Mouse (Mus musculus) embryonic facial prominence, embryonic 14.5 days (tissue): ENCODE data around the gene Olfr805. TPM values are rescaled to one million over a fixed set of nuclear protein-coding genes. Genes with fewer than 3 reads are reported as not detected.

ENCODE experiments used
- ATAC-seq: fragments of 200-750 bp; cut with Nextera tagmentation; 2 replicates; pipeline ENCODE4 v1.8.0; 2017; ENCODE audit warnings: low read depth, moderate number of reproducible peaks, moderate TSS enrichment
- DNase-seq: peaks from one replicate; pipeline ENCODE4 v3.0.0-alpha.2; 2015; ENCODE audit warnings: low spot score
- H3K27ac ChIP-seq: fragments of 300-500 bp; sonication (generic); replicated peaks from 2 replicates; pipeline ENCODE4 v1.5.1; 2014; ENCODE audit warnings: low read depth, mild to moderate bottlenecking, low read length, moderate library complexity
- H3K27me3 ChIP-seq: fragments of 300-500 bp; sonication (generic); replicated peaks from 2 replicates; pipeline ENCODE4 v1.6.1; 2014; ENCODE audit warnings: low read length; ENCODE audit not compliant: control insufficient read depth, insufficient read depth
- H3K36me3 ChIP-seq: fragments of 300-500 bp; sonication (generic); 2 replicates; pipeline ENCODE4 v1.6.1; 2014; ENCODE audit warnings: low read length, mixed read lengths; ENCODE audit not compliant: control insufficient read depth, insufficient read depth
- H3K4me1 ChIP-seq: fragments of 300-500 bp; sonication (generic); 2 replicates; pipeline ENCODE4 v1.6.1; 2014; ENCODE audit warnings: antibody characterized with exemption, low read length; ENCODE audit not compliant: control insufficient read depth, insufficient read depth
- H3K4me2 ChIP-seq: fragments of 300-500 bp; sonication (generic); 2 replicates; pipeline ENCODE4 v1.6.1; 2014; ENCODE audit warnings: low read depth, mild to moderate bottlenecking, low read length, moderate library complexity, mixed read lengths
- H3K4me3 ChIP-seq: fragments of 300-500 bp; sonication (generic); 2 replicates; pipeline ENCODE4 v1.5.1; 2014; ENCODE audit warnings: low read depth, mild to moderate bottlenecking, low read length
- H3K9ac ChIP-seq: fragments of 300-500 bp; sonication (generic); 2 replicates; pipeline ENCODE4 v1.6.1; 2014; ENCODE audit warnings: low read depth, mild to moderate bottlenecking, low read length, moderate library complexity, mixed read lengths
- H3K9me3 ChIP-seq: fragments of 300-500 bp; sonication (generic); 2 replicates; pipeline ENCODE4 v1.6.1; 2016; ENCODE audit warnings: low read length; ENCODE audit not compliant: control insufficient read depth
- whole genome bisulfite sequencing: fragments of 180-500 bp; shearing (Covaris S2); extraction: QIAGEN DNeasy Blood & Tissue Kit; methylation state at CpG from one replicate; pipeline ENCODE4 v1.1.7; 2014; 5-methylcytosine and 5-hydroxymethylcytosine counted together
- microRNA-seq: library from miRNA; unstranded; fragments of <30 nt; microRNA quantifications from one replicate; pipeline ENCODE4, GENCODE M21; 2016; ENCODE audit warnings: borderline number of aligned reads
- polyA plus RNA-seq: library from polyadenylated mRNA; unstranded; fragments of >200 nt; fragmentation: Nextera tagmentation; extraction: Ambion mirVana; gene quantifications from 2 replicates; pipeline ENCODE4 v1.2.1, GENCODE M21; 2014

Gene Olfr805
- polyA plus RNA-seq, 1 experiment from 2014 or later = not detected

DNA sequence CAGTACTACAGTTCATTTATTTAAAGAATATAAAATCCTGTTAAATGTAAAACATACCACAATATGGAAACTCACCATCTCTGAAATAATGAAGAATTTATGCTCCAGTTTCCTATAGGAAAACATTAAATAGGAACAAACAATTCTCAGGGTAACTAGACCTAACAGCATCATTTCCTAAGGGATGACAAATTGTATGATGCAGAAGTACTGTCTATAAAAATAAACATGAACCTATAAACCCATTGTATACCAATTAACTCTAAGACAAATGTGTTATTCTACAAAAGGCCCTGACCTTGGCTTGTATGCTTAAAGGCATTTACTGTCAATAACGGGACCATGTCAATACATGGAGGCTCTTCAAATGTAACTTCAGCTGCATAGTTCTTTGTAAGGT, 55.4 kb downstream of the Olfr805 start, which contains the start of gene Olfr801:
Olfr801 (minus strand) TSS at position 101 of the 400 bp plus-strand sequence.
- H3K4me2 ChIP-seq = no peak within 1 kb of the TSS
- no peaks in the 10 kb centered on the region for H3K9me3 ChIP-seq
- no peaks in the 10 kb centered on the region for H3K27me3 ChIP-seq
- H3K4me3 ChIP-seq = no peak within 1 kb of the TSS
- no peak within 1 kb of the TSS for H3K27ac ChIP-seq
- DNase-seq (no peak), ATAC-seq (no peak)
- H3K36me3 ChIP-seq = no peaks in the 10 kb centered on the region
- 76% methylated on average over 1 of the region's 1 CpGs for WGBS
- H3K9ac ChIP-seq = no peak within 1 kb of the TSS
- no peaks in the 10 kb centered on the region for H3K4me1 ChIP-seq

Small RNA genes lying within 50 kb of the gene (microRNA-seq; reads per million reads assigned to microRNA genes)
- gene Gm24485 = not detected

Other genes starting within 250 kb of the Olfr805 start
- gene Olfr789, start 244.6 kb downstream of the Olfr805 start, polyA plus RNA-seq = not detected in 2 replicates
- gene Olfr790, start 230.9 kb downstream of the Olfr805 start, polyA plus RNA-seq = not detected in 2 replicates
- gene Olfr791, start 207.6 kb downstream of the Olfr805 start, polyA plus RNA-seq = not detected in 2 replicates
- gene Olfr792, start 190.2 kb downstream of the Olfr805 start, polyA plus RNA-seq = not detected in 2 replicates
- not detected in 2 replicates for gene Olfr794, start 161.7 kb downstream of the Olfr805 start, polyA plus RNA-seq
- gene Olfr796, start 116.8 kb downstream of the Olfr805 start, polyA plus RNA-seq = not detected in 2 replicates
- gene Olfr798, start 101.4 kb downstream of the Olfr805 start, polyA plus RNA-seq = not detected in 2 replicates
- gene Olfr799, start 91.9 kb downstream of the Olfr805 start, polyA plus RNA-seq = not detected in 2 replicates
- gene Olfr800, start 71.7 kb downstream of the Olfr805 start, polyA plus RNA-seq = not detected in 2 replicates
- gene Olfr801, start 55.5 kb downstream of the Olfr805 start, polyA plus RNA-seq = not detected in 2 replicates
- gene Olfr802, start 41.2 kb downstream of the Olfr805 start, polyA plus RNA-seq = not detected in 2 replicates
- not detected in 2 replicates for gene Olfr803, start 35.1 kb downstream of the Olfr805 start, polyA plus RNA-seq
- not detected in 2 replicates for gene Olfr804, start 26.2 kb downstream of the Olfr805 start, polyA plus RNA-seq
- not detected in 2 replicates for gene Olfr806, start 12.5 kb upstream of the Olfr805 start, polyA plus RNA-seq
- not detected in 2 replicates for gene Olfr807, start 28.4 kb upstream of the Olfr805 start, polyA plus RNA-seq
- gene Olfr808, start 36.1 kb upstream of the Olfr805 start, polyA plus RNA-seq = not detected in 2 replicates
- gene Olfr809, start 45.3 kb upstream of the Olfr805 start, polyA plus RNA-seq = not detected in 2 replicates
- 0.07 and 0.22 TPM in 2 replicates for gene Olfr810, start 65.5 kb upstream of the Olfr805 start, polyA plus RNA-seq
- gene Olfr811, start 75.0 kb upstream of the Olfr805 start, polyA plus RNA-seq = not detected in 2 replicates
- gene Olfr812, start 116.7 kb upstream of the Olfr805 start, polyA plus RNA-seq = 0.16 and 0.21 TPM in 2 replicates
- not detected in 2 replicates for gene Olfr813, start 126.0 kb upstream of the Olfr805 start, polyA plus RNA-seq
- not detected in 2 replicates for gene Olfr814, start 150.5 kb upstream of the Olfr805 start, polyA plus RNA-seq
- gene Olfr815, start 176.5 kb upstream of the Olfr805 start, polyA plus RNA-seq = not detected in 2 replicates
- 0.09 and 0.11 TPM in 2 replicates for gene Olfr816, start 186.2 kb upstream of the Olfr805 start, polyA plus RNA-seq
- gene Olfr818, start 219.7 kb upstream of the Olfr805 start, polyA plus RNA-seq = not detected in 2 replicates
- gene Olfr819, start 237.9 kb upstream of the Olfr805 start, polyA plus RNA-seq = not detected in 2 replicates
- gene Olfr247, start 246.8 kb upstream of the Olfr805 start, polyA plus RNA-seq = not detected in 2 replicates